8 mouse cellular contexts compared by ENCODE assay signal in genomic region chr5:110284536-110284935, GRCm38 (mm10). TPM values are rescaled to one million over a fixed set of nuclear protein-coding genes. Genes with fewer than 3 reads are reported as not detected.
DNase-seq lines count a peak whose midpoint lies in the region; ATAC-seq and TF ChIP-seq lines count a peak whose summit lies in the region.

No protein-coding gene starts in this region.

- H3K9me3 ChIP-seq in lung, embryonic 16.5 days (ENCODE audit: control insufficient read depth, low read length): no peaks in the 10 kb centered on the region

- H3K27me3 ChIP-seq in kidney, adult 2 months (replicated peaks; ENCODE audit: control insufficient read depth, insufficient read depth, low read length): no peaks in the 10 kb centered on the region
- no peaks in the 10 kb centered on the region; the same call in 1 of the 2 replicates for H3K27me3 ChIP-seq in lung, embryonic 16.5 days (ENCODE audit: control insufficient read depth, insufficient read depth, low read depth, low read length)
- no peaks in the 10 kb centered on the region for H3K27me3 ChIP-seq in small intestine, adult 2 months (ENCODE audit: control insufficient read depth, insufficient read depth, low read length)

- peak overlapping the region; percentile 15 for H3K4me3 ChIP-seq in bone marrow, adult 2 months (replicated peaks; ENCODE audit: control insufficient read depth, low read depth, low read length)
- H3K4me3 ChIP-seq in gastrocnemius, adult 2 months: peak overlapping the region; percentile 82
- H3K4me3 ChIP-seq in kidney, adult 2 months (ENCODE audit: insufficient read depth, low read depth, low read length): no peak overlapping the region
- peak overlapping the region; percentile 81; the same call in 1 of the 2 replicates for H3K4me3 ChIP-seq in lung, embryonic 16.5 days (ENCODE audit: low read length)
- H3K4me3 ChIP-seq in small intestine, adult 2 months (ENCODE audit: low read depth, low read length): no peak overlapping the region

- TF ChIP-seq CTCF in bone marrow, adult 2 months (IDR thresholded peaks at IDR 0.05; ENCODE audit: control insufficient read depth, insufficient read depth, low read length): peak; percentile 69
- peak; percentile 69 for TF ChIP-seq CTCF in gastrocnemius, adult 2 months (IDR thresholded peaks at IDR 0.05)
- TF ChIP-seq CTCF in kidney, adult 2 months (conservative IDR thresholded peaks at IDR 0.05; ENCODE audit: insufficient read depth, insufficient read length, low read depth, low read length): peak; percentile 61
- peak; percentile 56; the same call in 1 of the 2 replicates for TF ChIP-seq CTCF in small intestine, adult 2 months (IDR thresholded peaks at IDR 0.05; ENCODE audit: extremely low read depth, insufficient read length, insufficient replicate concordance, low read depth, low read length)

- H3K4me1 ChIP-seq in bone marrow, adult 2 months (ENCODE audit: control insufficient read depth, insufficient read depth, low read length): no peaks in the 10 kb centered on the region; the same call in 1 of the 2 replicates
- peaks cover 4% of the 10 kb centered on the region; the same call in 1 of the 2 replicates for H3K4me1 ChIP-seq in kidney, adult 2 months (ENCODE audit: control insufficient read depth, insufficient read depth, low read length)
- H3K4me1 ChIP-seq in lung, embryonic 16.5 days (replicated peaks; ENCODE audit: control insufficient read depth, insufficient read depth, low read length): peaks cover 4% of the 10 kb centered on the region; the same call in 1 of the 2 replicates
- no peaks in the 10 kb centered on the region; the same call in 1 of the 2 replicates for H3K4me1 ChIP-seq in small intestine, adult 2 months (ENCODE audit: control insufficient read depth, insufficient read depth, insufficient read length, low read length)

- intact Hi-C loops in gastrocnemius, adult 2 months (cut with DNase I): no loop called here

- DNase-seq in cerebellum, adult 18-20 months: peak; percentile 60 to 62
- peak; percentile 84 to 87 for DNase-seq in B cell, adult 2 months
- DNase-seq in gastrocnemius, adult 2 months: peak; percentile 65
- DNase-seq in kidney, adult 2 months: peak; percentile 64

- ATAC-seq in cerebellum, adult (ENCODE audit: insufficient number of reproducible peaks, low FRiP score, low TSS enrichment): no peak
- no peak for ATAC-seq in lung, embryonic 16.5 days (ENCODE audit: low read depth)

- TF ChIP-seq POLR2A in bone marrow, adult 2 months (IDR thresholded peaks at IDR 0.05; ENCODE audit: borderline replicate concordance, control insufficient read depth, low read depth, low read length): no peak
- TF ChIP-seq POLR2A in kidney, adult 2 months (IDR thresholded peaks at IDR 0.05; ENCODE audit: low read depth, low read length): no peak
- TF ChIP-seq POLR2A in small intestine, adult 2 months (IDR thresholded peaks at IDR 0.05; ENCODE audit: low read depth, low read length): no peak

- H3K27ac ChIP-seq in bone marrow, adult 2 months (ENCODE audit: control insufficient read depth, insufficient read depth, low read depth, low read length, poor library complexity): no peak overlapping the region
- H3K27ac ChIP-seq in gastrocnemius, adult 2 months: peak overlapping the region; percentile 90
- no peak overlapping the region for H3K27ac ChIP-seq in kidney, adult 2 months (ENCODE audit: insufficient read depth, low read depth, low read length)
- no peak overlapping the region for H3K27ac ChIP-seq in lung, embryonic 16.5 days (ENCODE audit: low read length)
- H3K27ac ChIP-seq in small intestine, adult 2 months (ENCODE audit: insufficient read depth, low read depth, low read length): no peak overlapping the region

- WGBS in bone marrow, adult 2 months: 5% methylated on average over 4 of the region's 4 CpGs
- WGBS in kidney, adult 2 months: 5% methylated on average over 4 of the region's 4 CpGs
- WGBS in lung, embryonic 16.5 days: 10% methylated on average over 4 of the region's 4 CpGs
- 6% methylated on average over 4 of the region's 4 CpGs for WGBS in small intestine, adult 2 months

- H3K4me2 ChIP-seq in lung, embryonic 16.5 days (ENCODE audit: low read depth, low read length): peak overlapping the region; percentile 98

- no peak overlapping the region for H3K9ac ChIP-seq in lung, embryonic 16.5 days (ENCODE audit: low read length)

- no peaks in the 10 kb centered on the region for H3K36me3 ChIP-seq in kidney, adult 2 months (ENCODE audit: control insufficient read depth, insufficient read depth, low read length)
- peaks cover 2% of the 10 kb centered on the region; the same call in 1 of the 2 replicates for H3K36me3 ChIP-seq in lung, embryonic 16.5 days (ENCODE audit: control insufficient read depth, insufficient read depth, low read length)
- H3K36me3 ChIP-seq in small intestine, adult 2 months (ENCODE audit: control insufficient read depth, insufficient read depth, low read length): no peaks in the 10 kb centered on the region

RNA-seq across cellular contexts. Expression of gene Pxmp2, which starts 1.4 kb away (rescaled TPM):
- 7.9 and 33.1 TPM in 2 replicates for polyA plus RNA-seq in bone marrow, adult 2 months (2011; ENCODE audit: insufficient read depth, insufficient read length, low replicate concordance, missing spikeins)
- 10 to 100 TPM; 37.2 to 72.5 TPM for total RNA-seq in gastrocnemius, adult 2 months (2021)
- polyA plus RNA-seq in kidney, adult 2 months (2012; rRNA removed): 73.1 and 83.7 TPM in 2 replicates
- polyA plus RNA-seq in lung, embryonic 16.5 days (2015; fragmentation: Nextera tagmentation; extraction: Ambion mirVana): 12.0 and 14.0 TPM in 2 replicates
- 2.5 and 7.1 TPM in 2 replicates for polyA plus RNA-seq in small intestine, adult 2 months (2012; rRNA removed)

RNA-seq across cellular contexts. Expression of gene Pole, which starts 1.6 kb away (rescaled TPM):
- 39.8 and 57.3 TPM in 2 replicates for polyA plus RNA-seq in bone marrow, adult 2 months (2011; ENCODE audit: insufficient read depth, insufficient read length, low replicate concordance, missing spikeins)
- 1 to 10 TPM; 1.6 to 2.0 TPM for total RNA-seq in gastrocnemius, adult 2 months (2021)
- polyA plus RNA-seq in kidney, adult 2 months (2012; rRNA removed): 1.7 and 2.0 TPM in 2 replicates
- 28.7 and 30.7 TPM in 2 replicates for polyA plus RNA-seq in lung, embryonic 16.5 days (2015; fragmentation: Nextera tagmentation; extraction: Ambion mirVana)
- 3.4 and 5.7 TPM in 2 replicates for polyA plus RNA-seq in small intestine, adult 2 months (2012; rRNA removed)

RNA-seq across cellular contexts. Expression of gene Pgam5, which starts 14.8 kb away (rescaled TPM):
- polyA plus RNA-seq in bone marrow, adult 2 months (2011; ENCODE audit: insufficient read depth, insufficient read length, low replicate concordance, missing spikeins): 12.9 and 24.3 TPM in 2 replicates
- total RNA-seq in gastrocnemius, adult 2 months (2021): 10 to 100 TPM; 24.2 to 29.7 TPM
- polyA plus RNA-seq in kidney, adult 2 months (2012; rRNA removed): 17.0 and 18.1 TPM in 2 replicates
- polyA plus RNA-seq in lung, embryonic 16.5 days (2015; fragmentation: Nextera tagmentation; extraction: Ambion mirVana): 51.3 and 52.9 TPM in 2 replicates
- 7.3 and 8.6 TPM in 2 replicates for polyA plus RNA-seq in small intestine, adult 2 months (2012; rRNA removed)

RNA-seq across cellular contexts. Expression of gene Ankle2, which starts 53.7 kb away (rescaled TPM):
- 10.0 and 21.0 TPM in 2 replicates for polyA plus RNA-seq in bone marrow, adult 2 months (2011; ENCODE audit: insufficient read depth, insufficient read length, low replicate concordance, missing spikeins)
- 10 to 100 TPM; 29.4 to 33.3 TPM for total RNA-seq in gastrocnemius, adult 2 months (2021)
- polyA plus RNA-seq in kidney, adult 2 months (2012; rRNA removed): 7.5 and 8.6 TPM in 2 replicates
- polyA plus RNA-seq in lung, embryonic 16.5 days (2015; fragmentation: Nextera tagmentation; extraction: Ambion mirVana): 20.9 and 23.9 TPM in 2 replicates
- polyA plus RNA-seq in small intestine, adult 2 months (2012; rRNA removed): 2.8 and 4.6 TPM in 2 replicates

RNA-seq across cellular contexts. Expression of gene P2rx2, which starts 58.5 kb away (rescaled TPM):
- polyA plus RNA-seq in bone marrow, adult 2 months (2011; ENCODE audit: insufficient read depth, insufficient read length, low replicate concordance, missing spikeins): 1.0 and 1.3 TPM in 2 replicates
- not detected for total RNA-seq in gastrocnemius, adult 2 months (2021)
- 0.59 and 0.90 TPM in 2 replicates for polyA plus RNA-seq in kidney, adult 2 months (2012; rRNA removed)
- polyA plus RNA-seq in lung, embryonic 16.5 days (2015; fragmentation: Nextera tagmentation; extraction: Ambion mirVana): 15.5 and 17.2 TPM in 2 replicates
- 1.2 and 2.3 TPM in 2 replicates for polyA plus RNA-seq in small intestine, adult 2 months (2012; rRNA removed)

Comparison
In these comparisons a context has a peak if more than half of its experiments do, and no peak if none do; other contexts are left out.
1. H3K4me3 ChIP-seq: peak in bone marrow, adult 2 months (single experiment), gastrocnemius, adult 2 months (single experiment) and lung, embryonic 16.5 days (single experiment); none in kidney, adult 2 months (single experiment) and small intestine, adult 2 months (single experiment).
2. Peak in every context shown above with its lines, with median percentiles within 50 percentile points of each other: DNase-seq and CTCF ChIP-seq.